Mouse (Mus musculus): Measurements from ENCODE around the gene Stambpl1. TPM values are rescaled to one million over a fixed set of nuclear protein-coding genes. Genes with fewer than 3 reads are reported as not detected.
"Not testable (repeated sequence)": the region's sequence is repeated elsewhere in the genome, so short reads cannot be mapped to it uniquely, and the experiment has no call there.

The Stambpl1 gene
- polyA plus RNA-seq, 1 experiment from 2014 or later = 2.9 TPM

DNA sequence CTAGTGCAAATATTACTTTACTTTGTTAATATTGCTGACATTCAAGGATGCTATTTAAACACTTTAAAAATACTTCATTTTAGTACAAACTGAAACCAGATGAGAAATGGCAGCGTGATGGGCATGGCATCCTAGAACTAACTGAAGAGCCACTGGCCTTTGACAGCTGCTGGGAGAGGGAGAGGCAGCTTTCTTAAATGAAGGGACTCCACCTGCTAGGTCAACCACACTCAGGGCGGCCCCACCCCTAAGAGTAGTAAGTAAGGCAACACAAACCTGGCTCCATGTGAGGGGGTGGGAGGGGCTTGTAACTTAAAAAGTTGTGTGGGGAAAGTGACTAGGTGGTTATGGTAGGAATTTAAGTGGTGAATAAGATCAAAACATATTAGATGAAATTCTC lies 10.6 kb downstream of the Stambpl1 start:
- Histone ChIP-seq H3K9ac (no peak overlapping the region), H3K4me3 (no peak overlapping the region), H3K27me3 (no peaks in the 10 kb centered on the region), H3K36me3 (ENCODE audit: poor library complexity, severe bottlenecking) (no peaks in the 10 kb centered on the region), H3K9me3 (replicated peaks) (no peaks in the 10 kb centered on the region), H3K4me2 (no peak overlapping the region), H3K4me1 (no peaks in the 10 kb centered on the region), H3K27ac (no peak overlapping the region)
- 87% methylated on average over 2 of the region's 2 CpGs for WGBS
- no peak for ATAC-seq

DNA sequence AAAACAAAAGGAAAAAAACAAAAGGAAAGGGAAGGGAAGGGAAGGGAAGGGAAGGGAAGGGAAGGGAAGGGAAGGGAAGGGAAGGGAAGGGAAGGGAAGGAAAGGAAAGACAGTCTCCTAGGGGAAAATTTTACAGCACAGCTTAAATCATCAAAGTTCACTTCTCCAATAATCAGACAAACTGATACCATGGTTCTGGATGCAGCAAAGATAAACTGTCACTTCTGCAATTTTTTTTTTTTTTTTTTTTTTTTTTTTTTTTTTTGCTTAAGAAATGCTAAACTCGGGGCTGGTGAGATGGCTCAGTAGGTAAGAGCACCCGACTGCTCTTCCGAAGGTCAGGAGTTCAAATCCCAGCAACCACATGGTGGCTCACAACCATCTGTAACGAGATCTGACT lies 14.1 kb downstream of the Stambpl1 start:
- H3K27me3 ChIP-seq; H3K4me1 ChIP-seq; H3K4me2 ChIP-seq; H3K27ac ChIP-seq; H3K9ac ChIP-seq; H3K9me3 ChIP-seq (replicated peaks); H3K36me3 ChIP-seq (ENCODE audit: poor library complexity, severe bottlenecking); ATAC-seq; H3K4me3 ChIP-seq: not testable (repeated sequence)
- WGBS = 89% methylated on average over 4 of the region's 4 CpGs

DNA sequence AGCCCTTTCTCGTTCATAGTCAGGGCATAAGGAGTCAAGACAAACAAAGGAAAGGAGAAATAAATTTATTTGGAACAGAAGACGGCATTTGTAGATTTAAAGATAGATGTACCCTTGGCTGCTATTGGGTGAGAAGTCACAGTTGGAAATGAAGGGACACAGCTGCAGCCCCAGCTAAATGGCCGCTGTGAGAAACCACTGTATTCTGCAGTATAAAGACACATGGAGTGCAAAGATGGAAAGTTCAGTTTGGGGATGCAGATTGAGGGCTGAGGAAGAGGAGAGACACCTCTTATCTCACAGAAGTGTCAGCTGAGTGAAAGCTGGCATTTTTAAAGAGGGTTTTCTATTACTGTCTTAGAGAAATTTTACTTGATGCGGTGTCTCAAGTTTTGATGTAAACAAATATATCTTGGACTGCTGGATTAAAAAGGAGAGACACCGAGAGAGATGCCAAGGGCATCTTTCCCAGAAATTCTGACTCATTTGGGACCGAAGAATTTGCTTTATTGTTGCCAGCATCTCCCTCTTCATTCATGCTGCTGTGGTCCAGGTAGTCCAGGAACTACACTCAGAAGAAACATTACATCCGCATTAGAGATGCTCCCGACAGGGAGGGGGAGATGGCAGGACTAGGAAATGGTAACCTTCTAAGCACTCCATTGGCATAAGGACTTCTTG lies 14.9 kb downstream of the Stambpl1 start:
- H3K4me2 ChIP-seq = no peak overlapping the region
- WGBS = 87% methylated on average over 8 of the region's 8 CpGs
- H3K36me3 ChIP-seq (ENCODE audit: poor library complexity, severe bottlenecking) = no peaks in the 10 kb centered on the region
- no peaks in the 10 kb centered on the region for H3K4me1 ChIP-seq
- no peak overlapping the region for H3K4me3 ChIP-seq
- no peak overlapping the region for H3K27ac ChIP-seq
- ATAC-seq = no peak
- no peaks in the 10 kb centered on the region for H3K27me3 ChIP-seq
- H3K9ac ChIP-seq = no peak overlapping the region
- H3K9me3 ChIP-seq (replicated peaks) = no peaks in the 10 kb centered on the region

DNA sequence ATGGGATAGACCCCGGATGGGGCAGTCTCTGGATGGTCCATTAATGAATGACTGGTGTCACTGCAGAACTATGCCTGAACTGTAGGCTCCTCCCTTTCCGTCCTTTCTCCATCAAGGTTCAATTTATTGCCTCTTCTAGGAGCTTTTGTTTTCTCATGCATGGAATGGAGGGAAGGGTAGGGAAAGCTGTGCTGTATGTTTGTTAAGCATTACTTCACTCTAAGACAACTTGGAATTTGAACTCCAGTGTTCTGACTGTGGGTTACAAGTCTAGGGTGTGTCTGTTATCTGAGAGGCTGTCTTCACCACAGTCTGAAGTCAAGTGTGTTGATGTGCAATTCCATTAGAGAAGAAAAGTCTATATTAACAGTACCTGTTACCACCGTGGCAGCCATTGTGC lies 17.0 kb downstream of the Stambpl1 start:
- no peak overlapping the region for H3K4me2 ChIP-seq
- no peaks in the 10 kb centered on the region for H3K27me3 ChIP-seq
- H3K4me1 ChIP-seq = no peaks in the 10 kb centered on the region
- no peak overlapping the region for H3K9ac ChIP-seq
- no peak overlapping the region for H3K27ac ChIP-seq
- ATAC-seq = no peak
- H3K4me3 ChIP-seq = no peak overlapping the region
- H3K9me3 ChIP-seq (replicated peaks) = no peaks in the 10 kb centered on the region
- WGBS = 88% methylated on average over 3 of the region's 3 CpGs
- H3K36me3 ChIP-seq (ENCODE audit: poor library complexity, severe bottlenecking) = no peaks in the 10 kb centered on the region

DNA sequence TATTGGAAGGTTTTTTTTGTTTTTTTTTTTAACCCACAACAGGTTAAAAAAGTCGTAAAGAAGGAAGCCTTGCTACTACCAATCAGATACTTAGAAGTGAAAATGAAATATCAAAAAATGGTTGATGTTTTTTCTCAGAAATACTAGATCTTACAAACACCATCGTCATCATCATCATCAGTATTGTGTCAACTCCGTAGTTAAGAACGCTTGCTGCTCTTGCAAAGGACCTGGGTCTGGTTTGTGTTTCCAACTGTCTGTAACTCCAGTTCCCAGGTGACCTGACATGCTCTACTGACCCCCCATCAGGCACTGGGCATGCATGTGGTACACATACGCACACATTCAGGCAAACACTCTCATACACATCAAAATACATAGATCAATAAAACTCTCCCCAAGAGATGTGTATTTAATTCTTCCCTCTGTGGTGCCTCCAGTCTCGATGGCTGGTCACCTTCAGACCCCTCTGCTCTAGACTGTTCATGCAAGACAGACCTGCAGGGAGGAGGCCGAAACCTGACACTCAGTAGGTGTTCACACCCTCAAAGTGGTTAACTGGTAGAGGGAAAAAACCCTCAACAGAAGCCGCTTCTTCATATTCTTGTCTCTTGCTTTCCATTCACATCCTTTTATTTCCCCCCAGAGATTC lies 18.0 kb downstream of the Stambpl1 start:
- Histone ChIP-seq H3K4me3 (no peak overlapping the region), H3K27ac (no peak overlapping the region), H3K36me3 (ENCODE audit: poor library complexity, severe bottlenecking) (no peaks in the 10 kb centered on the region), H3K4me2 (no peak overlapping the region), H3K9me3 (replicated peaks) (no peaks in the 10 kb centered on the region), H3K9ac (no peak overlapping the region), H3K27me3 (no peaks in the 10 kb centered on the region), H3K4me1 (no peaks in the 10 kb centered on the region)
- ATAC-seq = no peak
- 87% methylated on average over 8 of the region's 8 CpGs for WGBS

DNA sequence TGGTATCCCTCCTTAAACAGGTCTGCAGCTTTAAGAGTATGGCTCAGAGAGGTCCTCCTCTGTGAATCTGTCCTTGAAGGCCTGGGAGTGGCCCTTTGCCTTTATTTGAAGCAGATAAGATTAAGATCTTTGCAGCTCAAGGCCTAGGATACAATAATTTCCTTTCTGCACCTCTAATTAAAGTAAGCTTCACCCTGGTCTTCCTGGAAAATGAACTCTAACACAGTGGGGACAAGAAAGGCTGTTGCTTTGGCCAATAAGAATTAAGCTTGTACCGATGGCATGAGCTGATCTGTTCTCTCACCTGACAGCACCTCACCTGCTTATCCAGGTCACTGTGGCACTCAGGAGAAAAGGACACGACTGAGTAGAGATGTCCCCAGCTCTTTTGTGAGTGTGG lies 18.8 kb downstream of the Stambpl1 start:
- Histone ChIP-seq H3K9ac (no peak overlapping the region), H3K27ac (no peak overlapping the region), H3K4me2 (no peak overlapping the region), H3K36me3 (ENCODE audit: poor library complexity, severe bottlenecking) (no peaks in the 10 kb centered on the region), H3K4me1 (no peaks in the 10 kb centered on the region), H3K4me3 (no peak overlapping the region), H3K27me3 (no peaks in the 10 kb centered on the region), H3K9me3 (replicated peaks) (no peaks in the 10 kb centered on the region)
- WGBS = 65% methylated on average over 2 of the region's 2 CpGs
- no peak for ATAC-seq

DNA sequence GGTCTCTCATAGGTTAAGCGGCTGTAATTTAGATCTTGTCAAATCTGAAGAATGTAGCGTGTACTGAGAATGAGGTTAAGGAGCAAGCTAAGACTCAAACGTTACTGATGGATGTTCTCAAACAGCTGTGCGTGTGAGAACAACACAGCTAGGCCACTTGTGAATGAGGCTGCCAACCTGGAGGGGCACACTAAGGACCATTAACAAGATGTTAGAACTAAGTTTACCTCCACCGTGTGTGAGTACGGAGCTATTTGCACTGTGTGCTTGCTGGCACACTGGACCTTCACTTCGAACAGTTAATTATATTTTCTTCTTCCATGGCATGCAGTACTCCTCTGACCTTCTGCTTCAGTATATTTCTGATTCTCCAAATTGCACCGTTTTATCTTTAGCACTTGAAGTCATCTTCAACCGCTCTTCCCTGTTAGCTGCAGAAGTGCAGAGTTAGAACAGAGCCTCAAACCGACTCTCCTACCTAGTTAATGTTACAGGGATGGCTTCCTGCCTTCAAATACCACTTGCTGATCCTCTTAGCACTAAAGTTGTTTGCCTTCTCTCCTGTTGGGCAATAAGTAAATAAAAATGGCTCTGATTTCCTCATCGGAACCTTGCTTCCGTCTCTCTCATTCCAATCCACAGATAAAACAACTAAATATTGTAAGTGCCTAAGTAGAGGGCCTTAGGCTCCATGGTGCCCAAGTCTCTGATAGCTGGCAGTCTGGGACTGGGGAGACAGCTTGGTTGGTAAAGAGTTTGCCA lies 20.6 kb downstream of the Stambpl1 start:
- Histone ChIP-seq H3K9ac (no peak overlapping the region), H3K36me3 (ENCODE audit: poor library complexity, severe bottlenecking) (no peaks in the 10 kb centered on the region), H3K9me3 (replicated peaks) (no peaks in the 10 kb centered on the region), H3K4me2 (no peak overlapping the region), H3K27ac (no peak overlapping the region), H3K4me1 (no peaks in the 10 kb centered on the region), H3K27me3 (no peaks in the 10 kb centered on the region), H3K4me3 (no peak overlapping the region)
- no peak for ATAC-seq
- WGBS = 95% methylated on average over 12 of the region's 12 CpGs

DNA sequence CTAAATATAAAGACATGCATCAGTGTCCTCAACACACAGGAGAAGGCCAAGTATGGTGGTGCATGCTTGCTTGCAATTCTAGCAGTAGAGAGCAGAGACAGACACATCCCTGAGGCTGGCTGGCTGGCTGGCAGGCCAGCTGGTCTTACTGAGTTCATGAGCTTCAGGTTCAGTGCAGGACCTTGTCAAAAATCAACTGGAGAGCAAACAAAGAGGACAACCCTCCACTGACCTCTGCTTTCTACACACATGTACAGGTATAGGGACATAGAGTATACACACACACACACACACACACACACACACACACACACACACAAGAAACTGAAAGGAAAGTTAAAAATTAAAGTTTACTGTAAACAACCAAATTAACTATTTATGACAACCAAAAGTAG lies 21.2 kb downstream of the Stambpl1 start:
- Histone ChIP-seq H3K4me3 (no peak overlapping the region), H3K27me3 (no peaks in the 10 kb centered on the region), H3K27ac (no peak overlapping the region), H3K4me2 (no peak overlapping the region), H3K9ac (no peak overlapping the region), H3K9me3 (replicated peaks) (no peaks in the 10 kb centered on the region), H3K36me3 (ENCODE audit: poor library complexity, severe bottlenecking) (no peaks in the 10 kb centered on the region), H3K4me1 (no peaks in the 10 kb centered on the region)
- ATAC-seq = no peak

DNA sequence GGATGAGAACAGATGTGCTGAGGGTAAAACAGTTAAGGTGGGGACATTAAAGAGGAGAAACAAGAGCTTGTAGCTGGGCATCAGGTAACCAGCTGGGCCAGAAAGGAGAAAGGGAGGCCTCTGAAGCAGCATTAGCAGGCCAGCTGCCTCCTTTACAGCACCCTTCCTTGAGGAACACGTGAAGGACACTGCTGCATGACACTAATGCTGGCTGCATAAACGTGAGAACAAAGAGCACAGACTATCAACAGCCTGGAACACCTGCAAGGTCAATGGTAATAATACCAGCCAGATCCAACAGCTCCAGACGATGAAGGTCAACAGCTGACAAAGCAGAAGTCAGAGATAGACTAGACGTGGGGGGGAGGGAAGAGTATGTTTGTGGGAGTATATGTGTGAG lies 22.1 kb downstream of the Stambpl1 start:
- Histone ChIP-seq H3K27ac (no peak overlapping the region), H3K9me3 (replicated peaks) (no peaks in the 10 kb centered on the region), H3K4me2 (no peak overlapping the region), H3K36me3 (ENCODE audit: poor library complexity, severe bottlenecking) (no peaks in the 10 kb centered on the region), H3K4me3 (no peak overlapping the region), H3K4me1 (no peaks in the 10 kb centered on the region), H3K9ac (no peak overlapping the region), H3K27me3 (no peaks in the 10 kb centered on the region)
- ATAC-seq = no peak
- WGBS = 57% methylated on average over 4 of the region's 4 CpGs

DNA sequence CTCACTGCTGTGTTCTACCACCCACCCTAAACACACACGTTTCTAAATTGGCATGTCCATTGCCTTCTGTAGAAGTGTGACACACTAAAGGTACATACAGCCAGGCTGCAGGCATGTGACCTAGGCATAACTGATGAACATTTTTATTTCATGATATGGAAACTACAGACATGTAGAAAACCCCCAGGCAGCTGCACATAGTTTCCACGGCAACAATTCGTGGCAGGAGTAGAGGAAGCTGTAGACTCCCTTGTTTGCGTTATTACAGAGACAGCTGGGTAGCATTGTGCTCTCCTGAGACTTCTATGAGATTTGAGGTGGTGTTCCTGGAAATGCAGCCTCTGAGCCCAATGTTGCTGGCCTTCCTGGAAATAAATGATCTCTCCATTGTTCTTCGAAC lies 24.9 kb downstream of the Stambpl1 start:
- Histone ChIP-seq H3K4me1 (no peaks in the 10 kb centered on the region), H3K27me3 (no peaks in the 10 kb centered on the region), H3K9ac (no peak overlapping the region), H3K27ac (no peak overlapping the region), H3K36me3 (ENCODE audit: poor library complexity, severe bottlenecking) (no peaks in the 10 kb centered on the region), H3K9me3 (replicated peaks) (no peaks in the 10 kb centered on the region), H3K4me2 (no peak overlapping the region), H3K4me3 (no peak overlapping the region)
- WGBS = 82% methylated on average over 5 of the region's 5 CpGs
- peak; percentile 66 for ATAC-seq

DNA sequence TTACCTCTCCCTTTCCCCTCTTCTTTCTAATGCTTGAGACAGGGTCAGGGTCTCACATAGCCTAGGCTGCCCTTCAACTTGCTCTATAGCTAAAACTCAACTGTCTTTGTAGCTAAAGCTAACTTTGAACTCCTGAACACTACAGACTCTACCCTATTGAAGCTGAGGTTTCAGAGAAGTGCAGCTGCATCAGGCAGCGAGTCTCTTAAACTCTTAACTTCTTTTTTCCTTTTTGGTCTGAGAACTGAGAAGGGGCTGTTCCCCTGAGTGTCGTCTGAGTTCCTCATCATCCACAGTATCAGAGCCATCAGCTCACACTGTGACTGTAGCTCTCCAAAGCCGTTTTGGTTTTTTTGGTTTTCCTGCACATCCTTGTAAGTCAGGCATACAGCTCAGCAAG lies 25.7 kb downstream of the Stambpl1 start:
- Histone ChIP-seq H3K9ac (no peak overlapping the region), H3K27me3 (no peaks in the 10 kb centered on the region), H3K4me2 (no peak overlapping the region), H3K27ac (no peak overlapping the region), H3K9me3 (replicated peaks) (no peaks in the 10 kb centered on the region), H3K4me1 (no peaks in the 10 kb centered on the region), H3K36me3 (ENCODE audit: poor library complexity, severe bottlenecking) (no peaks in the 10 kb centered on the region), H3K4me3 (no peak overlapping the region)
- WGBS = 91% methylated on average over 3 of the region's 3 CpGs
- no peak for ATAC-seq

DNA sequence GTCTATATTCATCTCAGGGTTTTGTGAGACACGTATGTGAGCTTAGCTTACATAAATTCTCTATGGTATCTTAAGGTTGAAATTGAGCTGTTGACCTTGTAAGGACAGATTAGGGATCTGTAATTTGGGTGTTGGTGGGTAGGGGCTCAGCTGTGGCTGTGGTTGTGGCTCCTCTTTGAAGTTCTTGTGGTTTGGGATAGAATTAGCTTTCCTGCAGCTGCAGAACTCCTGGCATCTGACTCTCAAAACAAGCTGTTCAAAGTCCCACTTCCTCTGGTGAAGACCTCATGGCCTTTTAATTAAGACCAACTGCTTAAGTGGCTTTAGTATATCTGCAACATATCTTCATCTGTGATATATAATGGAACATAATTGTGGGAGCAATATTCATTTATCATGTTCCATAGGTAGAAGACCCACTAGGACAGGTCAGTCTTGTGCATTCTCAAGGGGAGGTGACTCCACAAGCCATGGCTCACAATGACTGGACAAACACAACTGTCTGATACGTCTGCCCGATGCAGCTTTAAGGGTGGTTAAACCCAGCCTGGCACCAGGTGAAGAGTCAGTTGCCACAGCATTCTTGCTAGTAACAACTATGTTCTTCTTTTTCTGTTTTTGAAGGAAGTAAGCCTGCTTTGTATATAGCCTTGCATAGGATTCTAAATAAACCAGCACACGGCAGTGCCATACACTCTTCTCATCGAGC lies 27.4 kb downstream of the Stambpl1 start:
- Histone ChIP-seq H3K27me3 (no peaks in the 10 kb centered on the region), H3K4me1 (no peaks in the 10 kb centered on the region), H3K27ac (no peak overlapping the region), H3K4me2 (no peak overlapping the region), H3K9me3 (replicated peaks) (no peaks in the 10 kb centered on the region), H3K36me3 (ENCODE audit: poor library complexity, severe bottlenecking) (no peaks in the 10 kb centered on the region), H3K4me3 (no peak overlapping the region), H3K9ac (no peak overlapping the region)
- no peak for ATAC-seq
- 90% methylated on average over 5 of the region's 5 CpGs for WGBS
